Mouse (Mus musculus) embryonic facial prominence, embryonic 11.5 days (tissue): ENCODE measurements around the gene Fat1. TPM values are rescaled to one million over a fixed set of nuclear protein-coding genes. Genes with fewer than 3 reads are reported as not detected.
"Not testable (repeated sequence)": the region's sequence is repeated elsewhere in the genome, so short reads cannot be mapped to it uniquely, and the experiment has no call there.

Experiments
- ATAC-seq: fragments of 200-750 bp; cut with Nextera tagmentation; replicated peaks from 2 replicates; pipeline ENCODE4 v1.8.0; 2017; ENCODE audit warnings: low read depth; ENCODE audit not compliant: insufficient number of reproducible peaks, low FRiP score, low TSS enrichment
- DNase-seq: peaks from one replicate; pipeline ENCODE4 v3.0.0-alpha.2; 2015; ENCODE audit warnings: low spot score
- H3K27ac ChIP-seq: fragments of 300-500 bp; sonication (generic); replicated peaks from 2 replicates; pipeline ENCODE4 v1.5.1; 2014; ENCODE audit warnings: mild to moderate bottlenecking, low read depth, low read length, control low read depth
- H3K27me3 ChIP-seq: fragments of 300-500 bp; sonication (generic); 2 replicates; pipeline ENCODE4 v1.6.1; 2014; ENCODE audit warnings: mild to moderate bottlenecking, low read length, moderate library complexity, mixed read lengths; ENCODE audit not compliant: control insufficient read depth, insufficient read depth
- H3K36me3 ChIP-seq: fragments of 300-500 bp; sonication (generic); replicated peaks from 2 replicates; pipeline ENCODE4 v1.6.1; 2014; ENCODE audit warnings: low read depth, mild to moderate bottlenecking, low read length, moderate library complexity, mixed read lengths; ENCODE audit not compliant: control insufficient read depth, insufficient read depth
- H3K4me1 ChIP-seq: fragments of 300-500 bp; sonication (generic); 2 replicates; pipeline ENCODE4 v1.6.1; 2014; ENCODE audit warnings: low read length, mixed read lengths; ENCODE audit not compliant: control insufficient read depth, insufficient read depth
- H3K4me2 ChIP-seq: fragments of 300-500 bp; sonication (generic); 2 replicates; pipeline ENCODE4 v1.6.1; 2014; ENCODE audit warnings: low read depth, mild to moderate bottlenecking, control low read depth, low read length, moderate library complexity
- H3K4me3 ChIP-seq: fragments of 300-500 bp; sonication (generic); 2 replicates; pipeline ENCODE4 v1.5.1; 2014; ENCODE audit warnings: low read depth, low read length, control low read depth
- H3K9ac ChIP-seq: fragments of 300-500 bp; sonication (generic); replicated peaks from 2 replicates; pipeline ENCODE4 v1.6.1; 2014; ENCODE audit warnings: mild to moderate bottlenecking, control low read depth, low read length
- H3K9me3 ChIP-seq: fragments of 300-500 bp; sonication (generic); replicated peaks from 2 replicates; pipeline ENCODE4 v1.6.1; 2016; ENCODE audit warnings: mild to moderate bottlenecking, low read length, inconsistent platforms, mixed read lengths; ENCODE audit not compliant: control insufficient read depth
- WGBS: fragments of 180-500 bp; shearing (Covaris S2); extraction: QIAGEN DNeasy Blood & Tissue Kit; methylation state at CpG from one replicate; pipeline ENCODE4 v1.1.7; 2014; 5-methylcytosine and 5-hydroxymethylcytosine counted together
- polyA plus RNA-seq: library from polyadenylated mRNA; unstranded; fragments of >200 nt; fragmentation: Nextera tagmentation; extraction: Ambion mirVana; gene quantifications from 2 replicates; pipeline ENCODE4 v1.2.1, GENCODE M21; 2014

Fat1 gene
- polyA plus RNA-seq, 1 experiment from 2014 or later, result 34.4 TPM

- Histone ChIP-seq H3K9me3 (no peaks in the 10 kb centered on the region), H3K27me3 (no peaks in the 10 kb centered on the region), H3K4me3 (no peak overlapping the region), H3K9ac (no peak overlapping the region), H3K27ac (no peak overlapping the region), H3K36me3 (no peaks in the 10 kb centered on the region), H3K4me2 (no peak overlapping the region), H3K4me1 (no peaks in the 10 kb centered on the region)
- DNase-seq, result no peak
- WGBS, result 92% methylated on average over 11 of the region's 11 CpGs
- no peak for ATAC-seq
Measured at GRCm38 (mm10) chr8:45062311-45062710, 127.1 kb downstream of the Fat1 start.

- Histone ChIP-seq H3K4me1 (no peaks in the 10 kb centered on the region), H3K27ac (no peak overlapping the region), H3K9ac (no peak overlapping the region), H3K9me3 (no peaks in the 10 kb centered on the region), H3K36me3 (no peaks in the 10 kb centered on the region), H3K27me3 (no peaks in the 10 kb centered on the region), H3K4me2 (no peak overlapping the region), H3K4me3 (no peak overlapping the region)
- no peak for DNase-seq
- ATAC-seq, result no peak; the same call in 1 of the 2 replicates
- WGBS, result 78% methylated on average over 25 of the region's 25 CpGs
Measured at GRCm38 (mm10) chr8:45062982-45063924, 128.0 kb downstream of the Fat1 start.

DNA sequence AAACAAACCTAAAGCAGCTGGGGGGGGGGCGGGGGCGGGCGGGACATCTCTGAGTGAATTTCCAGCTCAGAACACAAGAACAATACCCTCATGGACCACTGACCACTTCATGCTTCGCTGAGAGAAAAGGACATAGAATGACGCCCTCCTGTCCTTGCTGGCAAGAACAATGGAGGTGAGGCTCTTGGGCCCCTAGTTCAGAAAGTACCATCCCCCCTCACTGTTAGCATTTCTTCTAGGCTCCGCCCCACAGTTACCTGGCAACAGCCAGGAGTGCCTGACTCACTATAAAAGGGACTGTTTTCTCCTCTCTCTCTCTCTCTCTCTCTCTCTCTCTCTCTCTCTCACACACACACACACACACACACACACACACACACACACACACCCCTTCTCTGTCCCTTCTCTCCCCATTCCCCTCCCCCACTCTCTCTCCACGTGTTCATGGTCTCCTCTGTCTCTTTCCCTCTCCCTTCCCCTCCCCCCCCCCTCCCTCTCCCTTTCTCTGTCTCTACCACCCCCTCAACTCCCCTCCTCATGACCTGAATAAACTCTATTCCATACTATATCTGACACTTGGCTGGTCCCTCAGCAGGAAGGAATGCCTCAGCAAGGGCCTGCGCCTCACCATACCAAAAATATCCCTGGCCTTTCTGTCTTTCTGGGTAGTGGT is 129.1 kb downstream of the Fat1 start:
- WGBS, result 44% methylated on average over 8 of the region's 8 CpGs
- Histone ChIP-seq H3K9me3 (no peaks in the 10 kb centered on the region), H3K4me3 (no peak overlapping the region), H3K9ac (no peak overlapping the region), H3K27ac (no peak overlapping the region), H3K4me2 (no peak overlapping the region), H3K27me3 (no peaks in the 10 kb centered on the region), H3K36me3 (no peaks in the 10 kb centered on the region), H3K4me1 (no peaks in the 10 kb centered on the region)
- ATAC-seq (peak; percentile 68), DNase-seq (peak; percentile 22)

DNA sequence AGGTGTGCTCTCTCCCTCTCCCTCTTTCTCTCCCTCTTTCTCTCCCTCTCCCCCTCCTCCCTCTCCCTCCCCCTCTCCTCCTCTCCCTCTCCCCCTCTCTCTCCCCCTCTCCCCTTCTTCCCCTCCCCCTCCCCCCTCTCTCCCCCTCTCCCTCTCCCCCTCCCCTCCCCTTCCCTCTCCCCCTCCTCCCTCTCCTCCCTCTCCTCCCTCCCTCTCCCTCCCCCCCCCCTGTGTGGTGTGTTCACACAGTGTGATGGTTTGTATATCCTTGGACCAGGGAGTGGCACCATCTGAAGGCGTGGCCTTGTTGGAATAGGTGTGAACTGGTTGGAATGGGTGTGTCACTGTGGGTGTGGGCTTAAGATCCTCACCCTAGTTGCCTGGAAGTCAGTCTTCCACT is 130.1 kb downstream of the Fat1 start:
- H3K9ac ChIP-seq, H3K27me3 ChIP-seq, H3K9me3 ChIP-seq, H3K4me3 ChIP-seq, H3K4me2 ChIP-seq, ATAC-seq, DNase-seq, H3K27ac ChIP-seq, H3K36me3 ChIP-seq, H3K4me1 ChIP-seq: not testable (repeated sequence)
- WGBS, result 75% methylated on average over 1 of the region's 1 CpGs

DNA sequence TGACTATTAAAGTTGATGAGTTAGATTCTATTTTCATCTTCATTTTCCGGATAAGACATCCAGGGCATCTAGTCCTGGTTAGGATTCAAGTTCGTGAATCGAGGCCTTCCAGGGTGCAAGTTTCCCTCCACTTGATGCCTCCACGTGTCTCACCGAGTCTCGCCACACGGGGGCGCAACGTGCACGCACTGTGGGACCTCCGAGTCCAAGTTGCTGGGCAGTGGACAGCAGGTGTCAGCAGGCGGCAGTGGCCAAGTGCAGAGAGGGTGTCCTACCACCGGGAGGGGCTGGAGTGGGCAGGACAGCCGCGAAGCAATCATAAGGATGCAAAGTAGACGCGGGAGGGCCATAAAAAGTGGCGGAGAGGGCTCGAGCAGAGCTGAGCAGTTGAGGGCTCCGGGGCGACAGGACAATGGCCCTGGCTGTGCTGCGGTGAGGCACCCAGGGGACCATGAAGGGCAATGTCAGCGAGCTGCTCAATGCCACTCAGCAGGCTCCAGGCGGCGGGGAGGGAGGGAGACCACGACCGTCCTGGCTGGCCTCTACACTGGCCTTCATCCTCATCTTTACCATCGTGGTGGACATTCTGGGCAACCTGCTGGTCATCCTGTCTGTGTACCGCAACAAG is 133.6 kb downstream of the Fat1 start, which contains the start of gene Mtnr1a:
Gene Mtnr1a, plus strand, starts transcription at position 379 of the 628 bp plus-strand sequence.
- no peaks in the 10 kb centered on the region for H3K36me3 ChIP-seq
- ATAC-seq (peak; percentile 77), DNase-seq (peak; percentile 89)
- no peaks in the 10 kb centered on the region for H3K9me3 ChIP-seq
- no peaks in the 10 kb centered on the region for H3K27me3 ChIP-seq
- H3K4me2 ChIP-seq, result peak within 1 kb of the TSS; percentile 52
- H3K9ac ChIP-seq, result no peak within 1 kb of the TSS
- 0 out of 2 replicates have a peak within 1 kb of the TSS, but pooled peaks have one; percentile 11 for H3K4me3 ChIP-seq
- WGBS, result 10% methylated on average over 29 of the region's 29 CpGs
- H3K4me1 ChIP-seq, result no peaks in the 10 kb centered on the region
- no peak within 1 kb of the TSS for H3K27ac ChIP-seq

GRCm38 (mm10) chr8:45070949-45071348 is 135.7 kb downstream of the Fat1 start:
- no peaks in the 10 kb centered on the region for H3K9me3 ChIP-seq
- H3K4me3 ChIP-seq, result no peak overlapping the region
- no peak overlapping the region for H3K9ac ChIP-seq
- no peaks in the 10 kb centered on the region for H3K36me3 ChIP-seq
- H3K27ac ChIP-seq, result no peak overlapping the region
- no peak for ATAC-seq
- no peak for DNase-seq
- no peak overlapping the region for H3K4me2 ChIP-seq
- WGBS, result 92% methylated on average over 8 of the region's 8 CpGs
- no peaks in the 10 kb centered on the region for H3K27me3 ChIP-seq
- H3K4me1 ChIP-seq, result no peaks in the 10 kb centered on the region

- DNase-seq (no peak), ATAC-seq (no peak)
- Histone ChIP-seq H3K36me3 (no peaks in the 10 kb centered on the region), H3K9me3 (no peaks in the 10 kb centered on the region), H3K4me1 (no peaks in the 10 kb centered on the region), H3K27ac (no peak overlapping the region), H3K9ac (no peak overlapping the region), H3K27me3 (no peaks in the 10 kb centered on the region), H3K4me2 (no peak overlapping the region), H3K4me3 (no peak overlapping the region)
- 89% methylated on average over 3 of the region's 3 CpGs for WGBS
Measured at GRCm38 (mm10) chr8:45080850-45081249, 145.6 kb downstream of the Fat1 start.
